Mouse (Mus musculus) lung, embryonic 16.5 days (tissue): ENCODE results near the gene Shc1. TPM values are rescaled to one million over a fixed set of nuclear protein-coding genes. Genes with fewer than 3 reads are reported as not detected.
A peak's percentile ranks its signal among the peaks of the same experiment; 100 is the strongest.

Experiments
- ATAC-seq: fragments of 200-750 bp; cut with Nextera tagmentation; 2 replicates; pipeline ENCODE4 v1.8.0; 2017; ENCODE audit warnings: low read depth, mild to moderate bottlenecking, moderate library complexity
- H3K27ac ChIP-seq: fragments of 300-500 bp; sonication (generic); 2 replicates; pipeline ENCODE4 v1.5.1; 2014; ENCODE audit warnings: mild to moderate bottlenecking, control low read depth, low read length
- H3K27me3 ChIP-seq: fragments of 300-500 bp; sonication (generic); 2 replicates; pipeline ENCODE4 v1.6.1; 2014; ENCODE audit warnings: low read depth, low read length, mixed read lengths; ENCODE audit not compliant: control insufficient read depth, insufficient read depth
- H3K36me3 ChIP-seq: fragments of 300-500 bp; sonication (generic); 2 replicates; pipeline ENCODE4 v1.6.1; 2014; ENCODE audit warnings: low read length; ENCODE audit not compliant: control insufficient read depth, insufficient read depth
- H3K4me1 ChIP-seq: fragments of 300-500 bp; sonication (generic); replicated peaks from 2 replicates; pipeline ENCODE4 v1.6.1; 2014; ENCODE audit warnings: low read length, mixed read lengths; ENCODE audit not compliant: control insufficient read depth, insufficient read depth
- H3K4me2 ChIP-seq: fragments of 300-500 bp; sonication (generic); 2 replicates; pipeline ENCODE4 v1.6.1; 2014; ENCODE audit warnings: low read depth, low read length, control low read depth
- H3K4me3 ChIP-seq: fragments of 300-500 bp; sonication (generic); 2 replicates; pipeline ENCODE4 v1.5.1; 2014; ENCODE audit warnings: mild to moderate bottlenecking, low read length, control low read depth
- H3K9ac ChIP-seq: fragments of 300-500 bp; sonication (generic); 2 replicates; pipeline ENCODE4 v1.6.1; 2014; ENCODE audit warnings: low read length, control low read depth
- H3K9me3 ChIP-seq: fragments of 300-500 bp; sonication (generic); 2 replicates; pipeline ENCODE4 v1.6.1; 2016; ENCODE audit warnings: low read length; ENCODE audit not compliant: control insufficient read depth
- WGBS: fragments of 180-500 bp; shearing (Covaris S2); extraction: QIAGEN DNeasy Blood & Tissue Kit; methylation state at CpG from one replicate; pipeline ENCODE4 v1.1.7; 2014; 5-methylcytosine and 5-hydroxymethylcytosine counted together
- polyA plus RNA-seq: library from polyadenylated mRNA; unstranded; fragments of >200 nt; fragmentation: Nextera tagmentation; extraction: Ambion mirVana; gene quantifications from 2 replicates; pipeline ENCODE4 v1.2.1, GENCODE M21; 2015

Shc1 gene
- polyA plus RNA-seq, 1 experiment from 2014 or later = 114 TPM

DNA sequence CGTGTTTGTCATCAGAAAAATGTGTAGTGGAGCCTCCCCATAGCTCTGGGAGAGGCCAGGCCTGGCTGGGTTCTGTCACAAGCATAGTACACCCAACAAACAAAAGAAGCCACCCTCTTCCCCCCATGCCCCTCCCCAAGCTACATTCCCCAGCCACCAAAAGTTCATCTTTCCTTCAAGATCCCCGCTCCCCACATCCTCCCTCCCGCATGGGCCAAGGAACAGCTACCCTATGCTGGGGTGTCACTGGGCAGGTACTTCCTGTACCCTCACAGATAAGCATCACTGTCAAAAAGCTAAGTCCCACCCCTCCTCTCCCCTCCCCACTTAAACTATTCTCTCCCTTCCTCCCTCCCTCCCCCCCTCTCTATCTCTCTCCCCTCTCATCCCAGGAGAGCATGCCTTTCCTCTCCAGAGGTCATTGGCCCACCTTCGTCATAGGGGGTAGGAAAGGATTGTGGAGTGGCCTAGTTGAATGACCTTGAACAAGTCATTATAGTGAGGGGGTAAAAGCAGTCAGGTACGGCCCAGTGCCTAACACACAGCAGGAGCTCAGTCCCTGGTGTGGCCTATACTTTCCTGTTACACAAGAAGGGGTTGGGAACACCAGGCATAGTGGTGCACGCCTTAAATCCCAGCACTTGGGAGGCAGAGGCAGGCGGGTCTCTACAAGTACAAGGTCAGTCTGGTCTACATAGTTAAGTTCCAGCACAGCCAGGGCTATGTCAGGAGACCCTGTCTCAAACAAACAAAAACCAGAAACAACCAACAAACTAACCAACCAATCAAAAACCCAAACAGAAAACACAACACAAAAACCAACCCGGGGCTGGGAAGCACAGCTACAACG lies 36.0 kb upstream of the Shc1 start:
- H3K9me3 ChIP-seq = no peaks in the 10 kb centered on the region
- H3K9ac ChIP-seq = no peak overlapping the region
- no peak for ATAC-seq
- H3K27me3 ChIP-seq = no peaks in the 10 kb centered on the region
- peaks cover 38% of the 10 kb centered on the region for H3K4me1 ChIP-seq
- H3K27ac ChIP-seq = no peak overlapping the region
- WGBS = 85% methylated on average over 9 of the region's 9 CpGs
- H3K36me3 ChIP-seq = peaks cover 13% of the 10 kb centered on the region
- H3K4me2 ChIP-seq = no peak overlapping the region
- H3K4me3 ChIP-seq = no peak overlapping the region

DNA sequence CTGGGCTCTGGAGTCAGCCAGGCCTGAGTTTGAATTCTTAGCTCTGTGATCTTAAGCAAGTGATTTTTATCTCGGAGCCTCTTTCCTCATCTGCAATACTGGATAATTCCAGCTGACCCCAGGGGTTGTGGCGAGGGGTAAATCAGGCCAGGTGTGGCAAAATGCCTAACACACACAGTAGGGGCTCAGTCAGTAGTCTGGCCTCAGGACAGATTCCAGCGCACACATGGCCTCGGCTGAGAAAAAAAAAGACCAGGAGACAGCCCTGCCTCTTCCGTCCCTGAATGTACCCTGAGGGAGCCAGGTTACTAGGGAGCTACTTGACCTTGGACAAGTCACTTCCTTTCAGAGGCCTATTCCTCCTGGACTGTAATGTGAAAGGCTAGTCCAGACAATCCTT lies 35.3 kb upstream of the Shc1 start:
- H3K27me3 ChIP-seq = no peaks in the 10 kb centered on the region
- peaks cover 13% of the 10 kb centered on the region for H3K36me3 ChIP-seq
- peaks cover 41% of the 10 kb centered on the region for H3K4me1 ChIP-seq

GRCm38 (mm10) chr3:89383651-89384255 lies 34.5 kb upstream of the Shc1 start:
- H3K9me3 ChIP-seq = no peaks in the 10 kb centered on the region
- H3K4me1 ChIP-seq = peaks cover 40% of the 10 kb centered on the region
- no peaks in the 10 kb centered on the region for H3K27me3 ChIP-seq
- no peak overlapping the region for H3K4me3 ChIP-seq
- H3K4me2 ChIP-seq = no peak overlapping the region
- 67% methylated on average over 5 of the region's 5 CpGs for WGBS
- no peak overlapping the region for H3K9ac ChIP-seq
- ATAC-seq = peak; percentile 41
- peak overlapping the region; percentile 7 for H3K27ac ChIP-seq
- peaks cover 13% of the 10 kb centered on the region for H3K36me3 ChIP-seq

More for the DNA sequence above, 35.3 kb upstream of the Shc1 start:
- H3K9ac ChIP-seq = no peak overlapping the region
- 80% methylated on average over 5 of the region's 5 CpGs for WGBS
- ATAC-seq = no peak
- no peak overlapping the region for H3K4me3 ChIP-seq
- H3K4me2 ChIP-seq = no peak overlapping the region
- H3K27ac ChIP-seq = peak overlapping the region; percentile 7; the same call in 1 of the 2 replicates
- H3K9me3 ChIP-seq = no peaks in the 10 kb centered on the region

- Histone ChIP-seq H3K27ac (peak overlapping the region; percentile 56), H3K4me2 (no peak overlapping the region), H3K9ac (peak overlapping the region; percentile 25), H3K9me3 (no peaks in the 10 kb centered on the region), H3K27me3 (no peaks in the 10 kb centered on the region), H3K4me1 (peaks cover 36% of the 10 kb centered on the region), H3K4me3 (no peak overlapping the region), H3K36me3 (peaks cover 10% of the 10 kb centered on the region)
- ATAC-seq = peak; percentile 8; the same call in 1 of the 2 replicates
- 58% methylated on average over 11 of the region's 12 CpGs for WGBS
These were observed 33.7 kb upstream of the Shc1 start for GRCm38 (mm10) chr3:89384331-89385076.

DNA sequence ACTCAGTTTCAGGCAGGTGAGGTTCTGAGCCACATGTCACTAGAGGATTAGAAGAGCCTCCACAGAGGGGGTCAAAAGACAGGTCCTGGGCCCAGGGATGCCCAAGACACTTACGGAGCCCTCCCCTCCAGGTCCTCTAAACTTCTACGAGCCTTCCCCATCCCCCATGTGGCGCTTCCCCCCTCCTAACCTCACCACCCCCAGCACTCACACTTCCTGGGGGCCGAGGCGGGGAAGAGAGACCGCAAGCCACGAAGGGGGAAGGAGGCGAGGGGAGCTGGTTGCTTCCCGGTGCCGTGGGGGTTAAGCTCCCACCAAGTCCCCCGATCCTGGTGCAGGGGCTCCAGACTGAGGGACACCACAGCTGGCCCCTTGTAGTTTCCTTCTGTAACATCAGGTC lies 32.8 kb upstream of the Shc1 start:
- H3K9me3 ChIP-seq = no peaks in the 10 kb centered on the region
- WGBS = 34% methylated on average over 8 of the region's 11 CpGs
- peaks cover 42% of the 10 kb centered on the region for H3K4me1 ChIP-seq
- no peak overlapping the region for H3K4me3 ChIP-seq
- no peak overlapping the region; the same call in 1 of the 2 replicates for H3K27ac ChIP-seq
- H3K36me3 ChIP-seq = 0 out of 2 replicates have a peak, but pooled peaks cover 5% of the 10 kb centered on the region
- no peak for ATAC-seq
- 0 out of 2 replicates have a peak overlapping the region, but pooled peaks have one; percentile 16 for H3K9ac ChIP-seq
- H3K27me3 ChIP-seq = no peaks in the 10 kb centered on the region
- H3K4me2 ChIP-seq = no peak overlapping the region

DNA sequence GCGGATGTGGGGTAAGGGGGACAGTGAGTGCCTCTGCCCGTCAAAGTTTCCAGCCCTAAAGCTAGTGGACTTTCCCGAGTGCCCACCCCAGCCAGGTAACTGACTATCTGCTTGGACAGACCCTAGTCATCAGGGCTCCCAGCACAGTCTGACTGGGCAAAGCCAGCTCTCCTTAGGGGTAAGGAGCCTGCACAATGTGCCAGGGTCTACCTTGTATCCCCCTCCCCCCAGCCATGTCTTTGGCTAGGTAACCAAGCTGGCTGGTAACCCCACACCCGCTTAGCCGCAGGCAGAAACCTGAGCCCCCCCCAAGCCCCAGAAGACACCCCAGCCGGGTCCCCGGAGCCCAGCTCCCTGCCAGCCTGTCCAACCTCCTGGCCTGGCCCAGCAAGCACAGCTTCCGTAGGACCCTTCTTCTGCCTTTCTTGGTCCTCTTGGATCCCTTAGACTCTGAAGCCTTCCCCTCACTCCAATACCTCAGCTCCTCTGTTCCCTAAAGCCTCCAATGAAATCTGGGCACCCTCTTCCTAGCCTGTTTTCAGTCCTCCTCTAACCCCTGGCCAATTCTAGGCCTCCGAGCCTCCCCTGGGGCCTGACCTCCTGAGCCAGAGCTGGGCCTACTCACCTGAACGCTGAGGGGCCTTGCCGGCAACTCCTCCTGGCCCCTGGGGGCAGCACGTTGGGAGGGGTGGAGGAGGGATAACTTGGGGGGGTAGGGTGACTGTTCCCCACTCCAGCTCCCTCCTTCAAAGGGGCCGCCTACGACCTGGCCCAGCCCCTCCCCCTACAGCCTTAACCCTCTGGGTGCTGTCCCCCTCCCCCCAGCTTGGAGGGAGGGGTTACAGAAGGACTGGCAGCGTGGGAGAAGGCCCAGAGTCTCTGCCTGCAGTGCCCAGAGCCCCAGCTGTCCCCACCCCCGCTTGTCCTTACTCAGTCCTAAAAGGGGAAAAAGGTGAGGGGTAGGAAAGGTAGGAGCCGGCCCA lies 31.5 kb upstream of the Shc1 start:
- peak overlapping the region; percentile 1; the same call in 1 of the 2 replicates for H3K4me3 ChIP-seq

DNA sequence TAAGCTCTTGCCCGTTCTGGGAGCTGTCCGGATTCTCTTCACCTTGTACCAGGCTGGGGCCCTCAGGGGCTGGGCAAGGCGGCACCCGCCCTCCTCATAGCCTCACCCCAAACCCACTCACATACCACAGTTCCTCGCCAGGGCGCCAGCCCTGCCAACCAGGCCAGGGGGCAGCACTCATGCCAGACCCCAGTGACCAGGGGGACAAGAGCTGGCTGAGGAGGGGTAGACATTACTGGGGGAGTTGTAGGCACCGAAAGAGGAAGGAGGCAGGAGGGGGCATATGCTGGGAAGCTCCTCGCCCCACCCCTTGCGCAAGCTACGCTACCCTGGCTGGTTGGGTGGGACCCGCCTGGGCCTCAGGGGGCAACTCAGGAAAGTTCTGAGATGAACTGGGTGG lies 30.6 kb upstream of the Shc1 start:
- Histone ChIP-seq H3K4me1 (peaks cover 55% of the 10 kb centered on the region), H3K9ac (0 out of 2 replicates have a peak overlapping the region, but pooled peaks have one; percentile 4), H3K36me3 (no peaks in the 10 kb centered on the region), H3K9me3 (no peaks in the 10 kb centered on the region), H3K4me2 (no peak overlapping the region), H3K27ac (peak overlapping the region; percentile 24; the same call in 1 of the 2 replicates), H3K4me3 (no peak overlapping the region), H3K27me3 (no peaks in the 10 kb centered on the region)
- WGBS = 67% methylated on average over 11 of the region's 11 CpGs
- ATAC-seq = no peak

More for the DNA sequence above, 31.5 kb upstream of the Shc1 start:
- H3K4me1 ChIP-seq = peaks cover 55% of the 10 kb centered on the region
- WGBS = 58% methylated on average over 17 of the region's 17 CpGs
- peak overlapping the region; percentile 49 for H3K9ac ChIP-seq
- no peaks in the 10 kb centered on the region for H3K27me3 ChIP-seq
- no peak for ATAC-seq
- H3K4me2 ChIP-seq = peak overlapping the region; percentile 13
- no peak overlapping the region for H3K27ac ChIP-seq
- H3K36me3 ChIP-seq = no peaks in the 10 kb centered on the region
- no peaks in the 10 kb centered on the region for H3K9me3 ChIP-seq

- H3K27ac ChIP-seq = peak overlapping the region; percentile 24; the same call in 1 of the 2 replicates
- peaks cover 55% of the 10 kb centered on the region for H3K4me1 ChIP-seq
- 80% methylated on average over 11 of the region's 11 CpGs for WGBS
- ATAC-seq = no peak
- no peak overlapping the region for H3K4me3 ChIP-seq
- H3K36me3 ChIP-seq = no peaks in the 10 kb centered on the region
- no peak overlapping the region for H3K4me2 ChIP-seq
- no peaks in the 10 kb centered on the region for H3K27me3 ChIP-seq
- H3K9me3 ChIP-seq = no peaks in the 10 kb centered on the region
- no peak overlapping the region for H3K9ac ChIP-seq
These were observed 29.9 kb upstream of the Shc1 start for GRCm38 (mm10) chr3:89388134-89388881.
